Mouse (Mus musculus): Measurements from ENCODE around the gene Alyref2. TPM values are rescaled to one million over a fixed set of nuclear protein-coding genes. Genes with fewer than 3 reads are reported as not detected.

The Alyref2 gene
- total and polyA plus RNA-seq, 2 experiments from 2014 or later, result 10.0 to 13.5 TPM

DNA sequence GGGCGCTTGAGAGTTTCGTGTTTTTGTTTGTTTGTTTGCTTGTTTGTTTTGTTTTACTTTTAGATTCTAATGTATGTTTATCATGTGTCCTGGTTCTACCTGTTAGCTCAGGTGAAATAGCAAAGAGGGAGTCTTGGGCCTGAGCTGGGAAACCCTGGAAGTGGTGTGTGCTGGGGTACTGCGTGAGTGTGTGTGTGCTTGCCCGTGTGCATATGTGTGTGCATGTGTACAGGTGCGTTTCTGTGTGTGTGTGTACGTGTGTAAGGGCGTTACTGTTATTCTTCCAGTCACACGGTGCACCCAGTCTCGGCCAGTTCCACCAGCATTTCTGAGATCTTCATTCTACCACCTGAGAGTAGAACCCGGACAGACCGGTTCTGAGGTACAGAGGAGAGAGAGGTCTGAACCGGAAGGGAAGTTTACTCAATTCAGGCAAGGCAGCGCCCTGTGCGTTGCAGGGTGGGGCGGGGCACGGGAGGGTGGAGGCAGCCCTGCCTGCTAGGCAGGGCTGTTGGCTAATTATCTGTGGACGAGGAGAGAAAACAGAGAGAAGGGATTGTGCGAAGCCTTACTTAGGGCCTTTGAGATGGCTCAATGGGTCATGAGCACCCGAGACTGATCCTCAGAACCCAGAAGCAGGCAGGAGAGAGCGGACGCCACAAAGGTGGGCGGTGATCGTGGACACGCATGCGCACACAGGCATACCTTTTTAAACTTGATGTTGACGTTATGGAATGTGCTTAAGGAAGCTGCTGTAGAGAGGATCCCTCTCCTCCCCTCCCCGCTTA, 25.3 kb upstream of the Alyref2 start:
- Histone ChIP-seq H3K27ac (ENCODE audit: low read depth) (no peak overlapping the region), H3K36me3 (replicated peaks; ENCODE audit: control insufficient read depth, insufficient read depth, low read length) (no peaks in the 10 kb centered on the region), H3K9me3 (replicated peaks; ENCODE audit: control insufficient read depth, low read length) (peaks cover 8% of the 10 kb centered on the region), H3K4me1 (ENCODE audit: control insufficient read depth, insufficient read depth) (no peaks in the 10 kb centered on the region), H3K4me3 (ENCODE audit: low read depth, low read length) (peak overlapping the region; percentile 34), H3K27me3 (ENCODE audit: control insufficient read depth, insufficient read depth, low read length) (no peaks in the 10 kb centered on the region), H3K4me2 (ENCODE audit: low read depth, low read length) (peak overlapping the region; percentile 56), H3K9ac (replicated peaks; ENCODE audit: low read depth, low read length) (no peak overlapping the region; the same call in 1 of the 2 replicates)
- ATAC-seq (ENCODE audit: insufficient read depth, low read depth) (no peak), DNase-seq (ENCODE audit: low spot score) (no peak)
- TF ChIP-seq EP300 (IDR thresholded peaks at IDR 0.05; ENCODE audit: low read depth) (no peak), CTCF (IDR thresholded peaks at IDR 0.05; ENCODE audit: low read depth) (no peak)
- WGBS, result 64% methylated on average over 27 of the region's 27 CpGs

GRCm38 (mm10) chr1:171478968-171479367, 24.3 kb upstream of the Alyref2 start:
- no peaks in the 10 kb centered on the region for H3K4me1 ChIP-seq (ENCODE audit: control insufficient read depth, insufficient read depth)
- H3K4me3 ChIP-seq (ENCODE audit: low read depth, low read length), result no peak overlapping the region
- H3K27me3 ChIP-seq (ENCODE audit: control insufficient read depth, insufficient read depth, low read length), result no peaks in the 10 kb centered on the region
- WGBS, result 33% methylated on average over 2 of the region's 2 CpGs
- DNase-seq (ENCODE audit: low spot score), result peak; percentile 70
- H3K9ac ChIP-seq (replicated peaks; ENCODE audit: low read depth, low read length), result no peak overlapping the region
- H3K9me3 ChIP-seq (replicated peaks; ENCODE audit: control insufficient read depth, low read length), result peaks cover 10% of the 10 kb centered on the region
- TF ChIP-seq EP300 (IDR thresholded peaks at IDR 0.05; ENCODE audit: low read depth) (no peak), CTCF (IDR thresholded peaks at IDR 0.05; ENCODE audit: low read depth) (peak; percentile 88)
- no peak overlapping the region for H3K4me2 ChIP-seq (ENCODE audit: low read depth, low read length)
- no peaks in the 10 kb centered on the region for H3K36me3 ChIP-seq (replicated peaks; ENCODE audit: control insufficient read depth, insufficient read depth, low read length)
- 0 out of 2 replicates have a peak, but pooled peaks have one; percentile 17 for ATAC-seq (ENCODE audit: insufficient read depth, low read depth)
- no peak overlapping the region for H3K27ac ChIP-seq (ENCODE audit: low read depth)

- Histone ChIP-seq H3K27ac (ENCODE audit: low read depth) (no peak overlapping the region), H3K4me2 (ENCODE audit: low read depth, low read length) (no peak overlapping the region), H3K27me3 (ENCODE audit: control insufficient read depth, insufficient read depth, low read length) (no peaks in the 10 kb centered on the region), H3K9me3 (replicated peaks; ENCODE audit: control insufficient read depth, low read length) (peaks cover 8% of the 10 kb centered on the region; the same call in 1 of the 2 replicates), H3K4me1 (ENCODE audit: control insufficient read depth, insufficient read depth) (no peaks in the 10 kb centered on the region), H3K9ac (replicated peaks; ENCODE audit: low read depth, low read length) (no peak overlapping the region), H3K4me3 (ENCODE audit: low read depth, low read length) (no peak overlapping the region), H3K36me3 (replicated peaks; ENCODE audit: control insufficient read depth, insufficient read depth, low read length) (no peaks in the 10 kb centered on the region)
- TF ChIP-seq EP300 (IDR thresholded peaks at IDR 0.05; ENCODE audit: low read depth) (no peak), CTCF (IDR thresholded peaks at IDR 0.05; ENCODE audit: low read depth) (no peak)
- 94% methylated on average over 13 of the region's 13 CpGs for WGBS
- DNase-seq (ENCODE audit: low spot score) (no peak), ATAC-seq (ENCODE audit: insufficient read depth, low read depth) (no peak)
Measured at GRCm38 (mm10) chr1:171494241-171494640, 9.0 kb upstream of the Alyref2 start.

GRCm38 (mm10) chr1:171495371-171495770, 7.9 kb upstream of the Alyref2 start:
- peaks cover 8% of the 10 kb centered on the region; the same call in 1 of the 2 replicates for H3K9me3 ChIP-seq (replicated peaks; ENCODE audit: control insufficient read depth, low read length)
- no peaks in the 10 kb centered on the region for H3K36me3 ChIP-seq (replicated peaks; ENCODE audit: control insufficient read depth, insufficient read depth, low read length)
- H3K27me3 ChIP-seq (ENCODE audit: control insufficient read depth, insufficient read depth, low read length), result no peaks in the 10 kb centered on the region
- ATAC-seq (ENCODE audit: insufficient read depth, low read depth) (no peak), DNase-seq (ENCODE audit: low spot score) (no peak)
- TF ChIP-seq CTCF (IDR thresholded peaks at IDR 0.05; ENCODE audit: low read depth), result no peak
- TF ChIP-seq EP300 (IDR thresholded peaks at IDR 0.05; ENCODE audit: low read depth), result no peak
- WGBS, result 81% methylated on average over 6 of the region's 6 CpGs
- no peak overlapping the region for H3K4me2 ChIP-seq (ENCODE audit: low read depth, low read length)
- H3K27ac ChIP-seq (ENCODE audit: low read depth), result no peak overlapping the region
- H3K9ac ChIP-seq (replicated peaks; ENCODE audit: low read depth, low read length), result no peak overlapping the region
- H3K4me1 ChIP-seq (ENCODE audit: control insufficient read depth, insufficient read depth), result no peaks in the 10 kb centered on the region
- H3K4me3 ChIP-seq (ENCODE audit: low read depth, low read length), result no peak overlapping the region

DNA sequence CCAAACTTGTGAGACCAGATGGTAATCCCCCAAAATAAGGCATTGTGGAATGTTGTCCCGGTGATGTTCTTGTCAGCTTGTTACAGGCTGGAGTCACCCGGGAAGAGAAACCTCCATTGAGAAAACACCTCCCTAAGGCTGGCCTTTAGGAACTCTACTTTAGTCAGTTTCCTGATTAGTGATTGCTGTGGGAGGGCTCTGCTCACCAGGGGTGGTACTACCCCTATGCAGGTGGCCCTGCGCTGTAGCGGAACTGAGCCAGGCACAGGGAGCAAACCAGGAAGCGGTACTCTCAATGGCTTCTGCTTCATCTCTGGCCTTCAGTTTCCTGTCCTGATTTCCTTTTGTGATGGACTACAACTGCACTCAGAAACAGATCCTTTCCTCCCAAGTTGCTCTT, 3.4 kb upstream of the Alyref2 start:
- H3K4me3 ChIP-seq (ENCODE audit: low read depth, low read length), result no peak overlapping the region
- TF ChIP-seq CTCF (IDR thresholded peaks at IDR 0.05; ENCODE audit: low read depth) (no peak), EP300 (IDR thresholded peaks at IDR 0.05; ENCODE audit: low read depth) (no peak)
- H3K9me3 ChIP-seq (replicated peaks; ENCODE audit: control insufficient read depth, low read length), result peaks cover 5% of the 10 kb centered on the region; the same call in 1 of the 2 replicates
- no peak overlapping the region for H3K4me2 ChIP-seq (ENCODE audit: low read depth, low read length)
- no peak for ATAC-seq (ENCODE audit: insufficient read depth, low read depth)
- no peak overlapping the region for H3K9ac ChIP-seq (replicated peaks; ENCODE audit: low read depth, low read length)
- no peaks in the 10 kb centered on the region for H3K27me3 ChIP-seq (ENCODE audit: control insufficient read depth, insufficient read depth, low read length)
- no peaks in the 10 kb centered on the region for H3K4me1 ChIP-seq (ENCODE audit: control insufficient read depth, insufficient read depth)
- no peak for DNase-seq (ENCODE audit: low spot score)
- WGBS, result 66% methylated on average over 5 of the region's 5 CpGs
- no peaks in the 10 kb centered on the region for H3K36me3 ChIP-seq (replicated peaks; ENCODE audit: control insufficient read depth, insufficient read depth, low read length)
- no peak overlapping the region for H3K27ac ChIP-seq (ENCODE audit: low read depth)
